Mouse (Mus musculus) stomach, embryonic 16.5 days (tissue): ENCODE measurements around the gene Adig. TPM values are rescaled to one million over a fixed set of nuclear protein-coding genes. Genes with fewer than 3 reads are reported as not detected.

Experiments
- ATAC-seq: fragments of 200-750 bp; cut with Nextera tagmentation; 2 replicates; pipeline ENCODE4 v1.8.0; 2017; ENCODE audit warnings: moderate number of reproducible peaks, moderate TSS enrichment; ENCODE audit not compliant: insufficient read depth, low FRiP score
- H3K27ac ChIP-seq: fragments of 300-500 bp; sonication (generic); 2 replicates; pipeline ENCODE4 v1.5.1; 2014; ENCODE audit warnings: low read length
- H3K27me3 ChIP-seq: fragments of 300-500 bp; sonication (generic); 2 replicates; pipeline ENCODE4 v1.6.1; 2014; ENCODE audit warnings: low read length, control low read depth, mixed read lengths; ENCODE audit not compliant: control insufficient read depth, insufficient read depth
- H3K36me3 ChIP-seq: fragments of 300-500 bp; sonication (generic); 2 replicates; pipeline ENCODE4 v1.6.1; 2014; ENCODE audit warnings: low read length; ENCODE audit not compliant: control insufficient read depth, insufficient read depth
- H3K4me1 ChIP-seq: fragments of 300-500 bp; sonication (generic); 2 replicates; pipeline ENCODE4 v1.6.1; 2014; ENCODE audit warnings: low read length, control low read depth, mixed read lengths; ENCODE audit not compliant: control insufficient read depth, insufficient read depth
- H3K4me2 ChIP-seq: fragments of 300-500 bp; sonication (generic); 2 replicates; pipeline ENCODE4 v1.6.1; 2014; ENCODE audit warnings: low read depth, low read length, mixed read lengths
- H3K4me3 ChIP-seq: fragments of 300-500 bp; sonication (generic); replicated peaks from 2 replicates; pipeline ENCODE4 v1.5.1; 2014; ENCODE audit warnings: mild to moderate bottlenecking, low read length
- H3K9ac ChIP-seq: fragments of 300-500 bp; sonication (generic); 2 replicates; pipeline ENCODE4 v1.6.1; 2014; ENCODE audit warnings: low read length
- H3K9me3 ChIP-seq: fragments of 300-500 bp; sonication (generic); replicated peaks from 2 replicates; pipeline ENCODE4 v1.6.1; 2016; ENCODE audit warnings: low read length, control low read depth; ENCODE audit not compliant: control insufficient read depth
- WGBS: fragments of 180-500 bp; shearing (Covaris S2); extraction: QIAGEN DNeasy Blood & Tissue Kit; methylation state at CpG from one replicate; pipeline ENCODE4 v1.1.7; 2014; 5-methylcytosine and 5-hydroxymethylcytosine counted together
- polyA plus RNA-seq: library from polyadenylated mRNA; unstranded; fragments of >200 nt; fragmentation: Nextera tagmentation; extraction: Ambion mirVana; gene quantifications from 2 replicates; pipeline ENCODE4 v1.2.1, GENCODE M21; 2015

The Adig gene
- 1.9 and 3.8 TPM in 2 replicates for polyA plus RNA-seq

GRCm38 (mm10) chr2:158501836-158502812, at the start of gene Adig:
Adig (plus strand) TSS chr2:158502612.
- Histone ChIP-seq H3K9ac (no peak within 1 kb of the TSS), H3K36me3 (0 out of 2 replicates have a peak, but pooled peaks cover 8% of the 10 kb centered on the region), H3K4me2 (no peak within 1 kb of the TSS), H3K4me3 (no peak within 1 kb of the TSS), H3K9me3 (no peaks in the 10 kb centered on the region), H3K27ac (peak within 1 kb of the TSS; percentile 10; the same call in 1 of the 2 replicates), H3K27me3 (no peaks in the 10 kb centered on the region), H3K4me1 (no peaks in the 10 kb centered on the region)
- no peak for ATAC-seq
- WGBS: 57% methylated on average over 11 of the region's 11 CpGs

- no peaks in the 10 kb centered on the region for H3K4me1 ChIP-seq
- no peak overlapping the region for H3K9ac ChIP-seq
- no peaks in the 10 kb centered on the region for H3K27me3 ChIP-seq
- H3K36me3 ChIP-seq: peaks cover 8% of the 10 kb centered on the region
- no peak overlapping the region for H3K4me3 ChIP-seq
- no peak overlapping the region for H3K4me2 ChIP-seq
- no peaks in the 10 kb centered on the region for H3K9me3 ChIP-seq
- H3K27ac ChIP-seq: no peak overlapping the region
- 88% methylated on average over 4 of the region's 4 CpGs for WGBS
- ATAC-seq: no peak
Measured at GRCm38 (mm10) chr2:158456451-158456850, 46.0 kb upstream of the Adig start.

GRCm38 (mm10) chr2:158457610-158458009, 44.8 kb upstream of the Adig start:
- ATAC-seq: no peak
- peaks cover 10% of the 10 kb centered on the region for H3K36me3 ChIP-seq
- no peak overlapping the region for H3K9ac ChIP-seq
- H3K9me3 ChIP-seq: no peaks in the 10 kb centered on the region
- WGBS: 85% methylated on average over 1 of the region's 1 CpGs
- no peaks in the 10 kb centered on the region for H3K4me1 ChIP-seq
- no peak overlapping the region for H3K27ac ChIP-seq
- H3K4me2 ChIP-seq: no peak overlapping the region
- no peak overlapping the region for H3K4me3 ChIP-seq
- H3K27me3 ChIP-seq: no peaks in the 10 kb centered on the region

GRCm38 (mm10) chr2:158462450-158462849, 40.0 kb upstream of the Adig start:
- Histone ChIP-seq H3K9me3 (no peaks in the 10 kb centered on the region), H3K4me3 (no peak overlapping the region), H3K9ac (no peak overlapping the region), H3K27me3 (no peaks in the 10 kb centered on the region), H3K36me3 (peaks cover 19% of the 10 kb centered on the region; the same call in 1 of the 2 replicates), H3K27ac (no peak overlapping the region), H3K4me2 (no peak overlapping the region), H3K4me1 (no peaks in the 10 kb centered on the region)
- no peak for ATAC-seq
- WGBS: 80% methylated on average over 1 of the region's 1 CpGs

- H3K27ac ChIP-seq: no peak overlapping the region
- H3K9ac ChIP-seq: no peak overlapping the region
- no peak overlapping the region for H3K4me3 ChIP-seq
- H3K9me3 ChIP-seq: no peaks in the 10 kb centered on the region
- H3K27me3 ChIP-seq: no peaks in the 10 kb centered on the region
- H3K4me2 ChIP-seq: no peak overlapping the region
- H3K36me3 ChIP-seq: no peaks in the 10 kb centered on the region
- WGBS: 80% methylated on average over 1 of the region's 1 CpGs
- ATAC-seq: no peak
- no peaks in the 10 kb centered on the region for H3K4me1 ChIP-seq
Measured at GRCm38 (mm10) chr2:158474159-158474558, 28.3 kb upstream of the Adig start.

- no peaks in the 10 kb centered on the region; the same call in 1 of the 2 replicates for H3K36me3 ChIP-seq
- H3K9me3 ChIP-seq: no peaks in the 10 kb centered on the region
- H3K27me3 ChIP-seq: no peaks in the 10 kb centered on the region
- 76% methylated on average over 3 of the region's 3 CpGs for WGBS
- H3K4me1 ChIP-seq: no peaks in the 10 kb centered on the region
- H3K4me3 ChIP-seq: no peak overlapping the region
- no peak overlapping the region for H3K4me2 ChIP-seq
- H3K27ac ChIP-seq: no peak overlapping the region
- ATAC-seq: no peak
- H3K9ac ChIP-seq: no peak overlapping the region
Measured at GRCm38 (mm10) chr2:158477640-158478039, 24.8 kb upstream of the Adig start.

- Histone ChIP-seq H3K27me3 (no peaks in the 10 kb centered on the region), H3K36me3 (peaks cover 12% of the 10 kb centered on the region; the same call in 1 of the 2 replicates), H3K9me3 (no peaks in the 10 kb centered on the region), H3K9ac (no peak overlapping the region), H3K4me1 (no peaks in the 10 kb centered on the region), H3K27ac (no peak overlapping the region), H3K4me2 (no peak overlapping the region), H3K4me3 (no peak overlapping the region)
- WGBS: 85% methylated on average over 5 of the region's 5 CpGs
- ATAC-seq: no peak
Measured at GRCm38 (mm10) chr2:158498457-158498856, 4.0 kb upstream of the Adig start.

GRCm38 (mm10) chr2:158503226-158503625, 814 bp downstream of the Adig start:
- ATAC-seq: no peak
- no peak overlapping the region for H3K9ac ChIP-seq
- H3K36me3 ChIP-seq: no peaks in the 10 kb centered on the region
- H3K27ac ChIP-seq: no peak overlapping the region; the same call in 1 of the 2 replicates
- no peaks in the 10 kb centered on the region for H3K4me1 ChIP-seq
- H3K4me3 ChIP-seq: no peak overlapping the region
- no peaks in the 10 kb centered on the region for H3K9me3 ChIP-seq
- 70% methylated on average over 7 of the region's 7 CpGs for WGBS
- H3K27me3 ChIP-seq: no peaks in the 10 kb centered on the region
- H3K4me2 ChIP-seq: no peak overlapping the region

- H3K9ac ChIP-seq: no peak overlapping the region
Measured at GRCm38 (mm10) chr2:158503671-158504070, 1.3 kb downstream of the Adig start.

More at GRCm38 (mm10) chr2:158503671-158504070, 1.3 kb downstream of the Adig start:
- H3K36me3 ChIP-seq: no peaks in the 10 kb centered on the region
- 57% methylated on average over 4 of the region's 4 CpGs for WGBS
- H3K9me3 ChIP-seq: no peaks in the 10 kb centered on the region
- ATAC-seq: no peak
- no peaks in the 10 kb centered on the region for H3K27me3 ChIP-seq
- H3K4me3 ChIP-seq: no peak overlapping the region
- H3K27ac ChIP-seq: no peak overlapping the region
- no peak overlapping the region for H3K4me2 ChIP-seq
- no peaks in the 10 kb centered on the region for H3K4me1 ChIP-seq
